Comparison of ENCODE assay signal across 11 mouse cellular contexts in genomic region chr2:51087307-51088122, GRCm38 (mm10).
DNase-seq lines count a peak whose midpoint lies in the region; ATAC-seq lines count a peak whose summit lies in the region.
"Had no signal": no experiment of that assay in that cellular context is flagged by ENCODE, and none has a peak within 500 bp of the region (broad histone marks: within the 10 kb centered on the region; RNA-seq: fewer than 3 reads in every experiment).

No protein-coding gene starts in this region.

- no peaks in the 10 kb centered on the region for H3K27me3 ChIP-seq in embryonic facial prominence, embryonic 11.5 days (ENCODE audit: control insufficient read depth, insufficient read depth, low read length)
- H3K27me3 ChIP-seq in hindbrain, embryonic 11.5 days (ENCODE audit: control insufficient read depth, insufficient read depth, low read length): no peaks in the 10 kb centered on the region
- no peaks in the 10 kb centered on the region for H3K27me3 ChIP-seq in midbrain, embryonic 14.5 days (ENCODE audit: control insufficient read depth, insufficient read depth, low read length)
- no peaks in the 10 kb centered on the region for H3K27me3 ChIP-seq in heart, embryonic 11.5 days (ENCODE audit: control insufficient read depth, insufficient read depth, low read length)
- H3K27me3 ChIP-seq: heart, embryonic 15.5 days; Patski had no signal

- WGBS in embryonic facial prominence, embryonic 11.5 days: 45% methylated on average over 12 of the region's 12 CpGs
- WGBS in hindbrain, embryonic 11.5 days: 26% methylated on average over 12 of the region's 12 CpGs
- 3% methylated on average over 12 of the region's 12 CpGs for WGBS in midbrain, embryonic 14.5 days
- WGBS in heart, embryonic 11.5 days (ENCODE audit: insufficient replicate concordance): 69% methylated on average over 12 of the region's 12 CpGs

- intact Hi-C loops in gastrocnemius, postnatal 36 days (cut with DNase I): no loop called here
- intact Hi-C loops in heart, postnatal 10 days (cut with DNase I): no loop called here

- H3K4me2 ChIP-seq in embryonic facial prominence, embryonic 11.5 days (ENCODE audit: low read depth, low read length): no peak overlapping the region
- peak overlapping the region; percentile 22; the same call in 1 of the 2 replicates for H3K4me2 ChIP-seq in hindbrain, embryonic 11.5 days (replicated peaks; ENCODE audit: low read depth, low read length)
- peak overlapping the region; percentile 40 for H3K4me2 ChIP-seq in midbrain, embryonic 14.5 days (ENCODE audit: low read length)
- H3K4me2 ChIP-seq in heart, embryonic 11.5 days: no peak overlapping the region
- H3K4me2 ChIP-seq: heart, embryonic 15.5 days had no signal

- H3K27ac ChIP-seq in embryonic facial prominence, embryonic 11.5 days (replicated peaks; ENCODE audit: low read depth, low read length): no peak overlapping the region
- peak overlapping the region; percentile 93 for H3K27ac ChIP-seq in hindbrain, embryonic 11.5 days (ENCODE audit: low read depth, low read length)
- H3K27ac ChIP-seq in midbrain, embryonic 14.5 days (replicated peaks; ENCODE audit: low read depth, low read length): peak overlapping the region; percentile 82
- no peak overlapping the region for H3K27ac ChIP-seq in heart, embryonic 11.5 days (ENCODE audit: low read depth, low read length)
- H3K27ac ChIP-seq: heart, embryonic 15.5 days; left cerebral cortex, adult 2 months had no signal

- no peak overlapping the region for H3K4me3 ChIP-seq in embryonic facial prominence, embryonic 11.5 days (ENCODE audit: low read depth, low read length)
- no peak overlapping the region for H3K4me3 ChIP-seq in hindbrain, embryonic 11.5 days (ENCODE audit: low read depth, low read length)
- 0 out of 2 replicates have a peak overlapping the region, but pooled peaks have one; percentile 0 for H3K4me3 ChIP-seq in midbrain, embryonic 14.5 days (replicated peaks; ENCODE audit: low read depth, low read length)
- no peak overlapping the region for H3K4me3 ChIP-seq in heart, embryonic 11.5 days (ENCODE audit: low read depth, low read length)
- H3K4me3 ChIP-seq: heart, embryonic 15.5 days; left cerebral cortex, adult 2 months had no signal

- ATAC-seq in embryonic facial prominence, embryonic 11.5 days (replicated peaks; ENCODE audit: insufficient number of reproducible peaks, low FRiP score, low TSS enrichment, low read depth): peak; percentile 80
- ATAC-seq in hindbrain, embryonic 11.5 days (ENCODE audit: low FRiP score): peak; percentile 90
- ATAC-seq in midbrain, embryonic 14.5 days (ENCODE audit: low FRiP score, low TSS enrichment): peak; percentile 80
- no peak for ATAC-seq in heart, embryonic 11.5 days (replicated peaks; ENCODE audit: insufficient number of reproducible peaks, low FRiP score, low TSS enrichment)
- ATAC-seq: Patski had no signal

- peak; percentile 21 for DNase-seq in ES-CJ7 (ENCODE audit: low read depth, low spot score)
- no peak for DNase-seq in embryonic facial prominence, embryonic 11.5 days (ENCODE audit: low spot score)
- peak; percentile 69 for DNase-seq in hindbrain, embryonic 11.5 days (ENCODE audit: low spot score)
- peak; percentile 83 for DNase-seq in midbrain, embryonic 14.5 days
- no peak for DNase-seq in gastrocnemius, postnatal 36 days
- no peak for DNase-seq in heart, postnatal 10 days
- no peak for DNase-seq in kidney, adult 11 months

- H3K9me3 ChIP-seq in embryonic facial prominence, embryonic 11.5 days (replicated peaks; ENCODE audit: control insufficient read depth, low read length): no peaks in the 10 kb centered on the region
- H3K9me3 ChIP-seq in hindbrain, embryonic 11.5 days (ENCODE audit: control insufficient read depth, low read length): no peaks in the 10 kb centered on the region
- H3K9me3 ChIP-seq in midbrain, embryonic 14.5 days (ENCODE audit: control insufficient read depth, low read length): no peaks in the 10 kb centered on the region
- no peaks in the 10 kb centered on the region for H3K9me3 ChIP-seq in heart, embryonic 11.5 days (replicated peaks; ENCODE audit: control insufficient read depth, low read length)
- H3K9me3 ChIP-seq: heart, embryonic 15.5 days had no signal

- H3K36me3 ChIP-seq in embryonic facial prominence, embryonic 11.5 days (replicated peaks; ENCODE audit: control insufficient read depth, insufficient read depth, low read depth, low read length): no peaks in the 10 kb centered on the region
- H3K36me3 ChIP-seq in hindbrain, embryonic 11.5 days (ENCODE audit: control insufficient read depth, insufficient read depth, low read length): no peaks in the 10 kb centered on the region
- no peaks in the 10 kb centered on the region for H3K36me3 ChIP-seq in midbrain, embryonic 14.5 days (ENCODE audit: control insufficient read depth, insufficient read depth, low read length)
- H3K36me3 ChIP-seq in heart, embryonic 11.5 days (ENCODE audit: control insufficient read depth, insufficient read depth, low read length): no peaks in the 10 kb centered on the region
- H3K36me3 ChIP-seq: heart, embryonic 15.5 days had no signal

- H3K9ac ChIP-seq in embryonic facial prominence, embryonic 11.5 days (replicated peaks; ENCODE audit: low read length): no peak overlapping the region
- H3K9ac ChIP-seq in hindbrain, embryonic 11.5 days (ENCODE audit: low read depth, low read length): peak overlapping the region; percentile 38; the same call in 1 of the 2 replicates
- no peak overlapping the region for H3K9ac ChIP-seq in midbrain, embryonic 14.5 days (replicated peaks; ENCODE audit: low read length)
- H3K9ac ChIP-seq in heart, embryonic 11.5 days (ENCODE audit: low read depth, low read length): no peak overlapping the region
- H3K9ac ChIP-seq: heart, embryonic 15.5 days had no signal

- no peaks in the 10 kb centered on the region for H3K4me1 ChIP-seq in embryonic facial prominence, embryonic 11.5 days (ENCODE audit: control insufficient read depth, insufficient read depth, low read length)
- H3K4me1 ChIP-seq in hindbrain, embryonic 11.5 days (replicated peaks; ENCODE audit: control insufficient read depth, insufficient read depth, low read length): peaks cover 11% of the 10 kb centered on the region; the same call in 1 of the 2 replicates
- H3K4me1 ChIP-seq in midbrain, embryonic 14.5 days (ENCODE audit: control insufficient read depth, insufficient read depth, low read length): peaks cover 69% of the 10 kb centered on the region
- H3K4me1 ChIP-seq in heart, embryonic 11.5 days (ENCODE audit: control insufficient read depth, insufficient read depth, low read length): peaks cover 2% of the 10 kb centered on the region; the same call in 1 of the 2 replicates
- H3K4me1 ChIP-seq: heart, embryonic 15.5 days had no signal

Comparison
In these comparisons a context has a peak if more than half of its experiments do, and no peak if none do; other contexts are left out.
1. DNase-seq: peak in ES-CJ7 (single experiment), hindbrain, embryonic 11.5 days (single experiment) and midbrain, embryonic 14.5 days (single experiment); none in embryonic facial prominence, embryonic 11.5 days (single experiment), gastrocnemius, postnatal 36 days (0 of 2), heart, postnatal 10 days (0 of 2) and kidney, adult 11 months (single experiment).
2. H3K27ac ChIP-seq: peak in hindbrain, embryonic 11.5 days (single experiment) and midbrain, embryonic 14.5 days (single experiment); none in embryonic facial prominence, embryonic 11.5 days (single experiment) and heart, embryonic 11.5 days (single experiment).
3. H3K4me2 ChIP-seq: peak in hindbrain, embryonic 11.5 days (single experiment) and midbrain, embryonic 14.5 days (single experiment); none in embryonic facial prominence, embryonic 11.5 days (single experiment) and heart, embryonic 11.5 days (single experiment).